Mouse (Mus musculus): ENCODE results near the gene Pop7.

Gene Pop7

GRCm38 (mm10) chr5:137528247-137528968, 26.1 kb upstream of the Pop7 start:
- no peak for DNase-seq (ENCODE audit: low spot score in 2 of 2)

- no peak for DNase-seq (ENCODE audit: low spot score in 2 of 2)
Observed at GRCm38 (mm10) chr5:137527413-137527812, 25.1 kb upstream of the Pop7 start.

- no peak for DNase-seq (ENCODE audit: low spot score in 2 of 2)
Observed at GRCm38 (mm10) chr5:137526192-137526936, 24.0 kb upstream of the Pop7 start.

- no peak for DNase-seq (ENCODE audit: low spot score in 2 of 2)
Observed at GRCm38 (mm10) chr5:137525511-137525910, 23.2 kb upstream of the Pop7 start.

GRCm38 (mm10) chr5:137524671-137525070, 22.4 kb upstream of the Pop7 start:
- DNase-seq (ENCODE audit: low spot score in 2 of 2), result no peak

GRCm38 (mm10) chr5:137524251-137524515, 21.9 kb upstream of the Pop7 start:
- DNase-seq (ENCODE audit: low spot score in 2 of 2), result no peak

GRCm38 (mm10) chr5:137523396-137524250, 21.3 kb upstream of the Pop7 start:
- no peak for DNase-seq (ENCODE audit: low spot score in 2 of 2)

- DNase-seq (ENCODE audit: low spot score in 2 of 2), result no peak
Observed at GRCm38 (mm10) chr5:137522711-137523110, 20.4 kb upstream of the Pop7 start.

- DNase-seq (ENCODE audit: low spot score in 2 of 2), result no peak
Observed at GRCm38 (mm10) chr5:137521861-137522260, 19.5 kb upstream of the Pop7 start.

- DNase-seq (ENCODE audit: low spot score in 2 of 2), result no peak
Observed at GRCm38 (mm10) chr5:137519691-137520550, 17.6 kb upstream of the Pop7 start.

GRCm38 (mm10) chr5:137518436-137518835, 16.1 kb upstream of the Pop7 start, which contains the start of gene Gigyf1:
Gene Gigyf1, plus strand, starts transcription at chr5:137518548.
- DNase-seq (ENCODE audit: low spot score in 2 of 2), result no peak

GRCm38 (mm10) chr5:137514811-137515210, 12.5 kb upstream of the Pop7 start:
- DNase-seq (ENCODE audit: low spot score in 2 of 2), result no peak

- no peak for DNase-seq (ENCODE audit: low spot score in 2 of 2)
Observed at GRCm38 (mm10) chr5:137513951-137514721, 11.8 kb upstream of the Pop7 start.

- DNase-seq (ENCODE audit: low spot score in 2 of 2), result no peak
Observed at GRCm38 (mm10) chr5:137512847-137513794, 10.8 kb upstream of the Pop7 start.

- DNase-seq (ENCODE audit: low spot score in 2 of 2), result no peak
Observed at GRCm38 (mm10) chr5:137511706-137512105, 9.4 kb upstream of the Pop7 start.

GRCm38 (mm10) chr5:137510573-137511390, 8.5 kb upstream of the Pop7 start:
- DNase-seq (ENCODE audit: low spot score in 2 of 2), result no peak

- DNase-seq (ENCODE audit: low spot score in 2 of 2), result peak; percentile 80 to 81
Observed at GRCm38 (mm10) chr5:137510014-137510501, 7.7 kb upstream of the Pop7 start.

GRCm38 (mm10) chr5:137504041-137504440, 1.7 kb upstream of the Pop7 start:
- no peak for DNase-seq (ENCODE audit: low spot score in 2 of 2)
